Mouse (Mus musculus): ENCODE data around the gene Gm49322. TPM values are rescaled to one million over a fixed set of nuclear protein-coding genes. Genes with fewer than 3 reads are reported as not detected.
A peak's percentile ranks its signal among the peaks of the same experiment; 100 is the strongest.

Gene Gm49322
- polyA plus RNA-seq, 1 experiment from 2014 or later = 1.5 TPM

DNA sequence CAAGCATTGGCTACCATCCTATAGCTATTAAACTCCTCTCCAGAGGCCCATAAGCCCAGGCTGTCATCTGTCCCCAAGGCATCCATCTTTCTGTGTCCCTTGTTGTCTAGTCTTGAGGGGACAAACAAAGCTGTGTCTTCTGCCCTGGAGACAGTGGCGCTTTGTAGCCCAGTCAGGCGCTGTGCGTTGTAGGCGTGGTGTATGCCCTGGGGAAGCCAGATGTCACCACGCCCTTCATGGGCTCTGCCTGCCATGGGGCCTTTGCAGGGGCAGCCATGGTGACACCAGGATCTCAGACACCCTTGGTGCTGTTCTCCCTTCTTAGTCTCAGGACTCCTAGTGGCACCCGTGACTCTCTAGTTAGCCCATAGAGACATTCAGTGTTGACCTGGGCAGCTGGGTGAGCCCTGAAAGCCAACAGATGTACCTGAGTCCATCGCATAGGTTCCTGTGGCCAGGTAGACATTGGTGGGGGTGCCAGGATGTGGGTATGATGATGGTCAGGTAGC, 1.8 kb upstream of the Gm49322 start:
- Histone ChIP-seq H3K36me3 (replicated peaks) (peaks cover 34% of the 10 kb centered on the region), H3K27ac (replicated peaks) (peak overlapping the region; percentile 94), H3K27me3 (no peaks in the 10 kb centered on the region), H3K4me2 (peak overlapping the region; percentile 85), H3K4me1 (replicated peaks) (peaks cover 79% of the 10 kb centered on the region), H3K9me3 (replicated peaks) (no peaks in the 10 kb centered on the region), H3K9ac (peak overlapping the region; percentile 68), H3K4me3 (replicated peaks) (peak overlapping the region; percentile 73)
- peak; percentile 73 for ATAC-seq (ENCODE audit: insufficient read depth)
- WGBS (ENCODE audit: insufficient replicate concordance) = 26% methylated on average over 7 of the region's 7 CpGs

DNA sequence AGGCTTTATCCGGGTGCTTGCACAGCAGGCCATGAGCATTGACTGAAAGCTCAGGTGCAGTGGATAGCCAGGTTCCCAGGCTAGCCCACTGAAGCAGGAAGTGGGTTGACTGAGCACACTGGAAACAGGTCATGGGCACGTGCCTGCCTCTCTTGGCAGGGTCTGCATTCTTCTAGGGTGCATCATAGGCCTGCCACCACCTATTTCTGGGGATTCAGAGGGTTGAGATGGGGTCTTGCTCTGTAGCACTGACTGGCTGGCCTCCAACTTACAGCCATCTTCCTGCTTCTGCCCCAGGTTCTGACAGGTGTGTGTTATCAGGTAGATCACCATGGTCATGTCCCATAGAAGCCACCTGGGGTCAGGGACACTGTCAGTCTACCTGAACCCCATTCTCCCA, 833 bp upstream of the Gm49322 start:
- Histone ChIP-seq H3K4me1 (replicated peaks) (peaks cover 76% of the 10 kb centered on the region), H3K4me3 (replicated peaks) (peak overlapping the region; percentile 73; the same call in 1 of the 2 replicates), H3K4me2 (peak overlapping the region; percentile 85), H3K27ac (replicated peaks) (peak overlapping the region; percentile 94), H3K9me3 (replicated peaks) (no peaks in the 10 kb centered on the region), H3K27me3 (no peaks in the 10 kb centered on the region), H3K36me3 (replicated peaks) (peaks cover 43% of the 10 kb centered on the region), H3K9ac (peak overlapping the region; percentile 18)
- 73% methylated on average over 2 of the region's 2 CpGs for WGBS (ENCODE audit: insufficient replicate concordance)
- no peak for ATAC-seq (ENCODE audit: insufficient read depth)

DNA sequence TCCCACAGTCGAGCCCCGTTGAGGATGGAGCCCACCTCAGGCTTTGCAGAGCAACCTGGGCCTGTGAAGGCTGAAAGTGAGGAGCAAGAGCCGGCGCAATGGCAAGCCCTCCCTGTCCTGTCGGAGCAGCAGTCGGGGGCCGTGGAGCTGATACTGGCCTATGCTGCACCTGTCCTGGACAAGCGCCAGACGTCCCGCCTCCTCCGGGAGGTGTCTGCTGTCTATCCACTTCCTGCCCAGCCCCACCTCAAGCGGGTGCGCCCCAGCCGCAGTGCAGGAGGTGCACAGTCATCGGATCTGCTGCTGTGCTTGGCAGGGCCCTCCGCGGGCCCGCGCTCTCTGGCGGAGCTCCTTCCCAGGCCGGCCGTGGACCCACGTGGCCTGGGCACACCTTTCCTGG, 485 bp downstream of the Gm49322 start:
- WGBS (ENCODE audit: insufficient replicate concordance) = 81% methylated on average over 23 of the region's 23 CpGs
- Histone ChIP-seq H3K9me3 (replicated peaks) (no peaks in the 10 kb centered on the region), H3K4me1 (replicated peaks) (peaks cover 82% of the 10 kb centered on the region), H3K27ac (replicated peaks) (no peak overlapping the region), H3K27me3 (no peaks in the 10 kb centered on the region), H3K36me3 (replicated peaks) (peaks cover 55% of the 10 kb centered on the region), H3K4me3 (replicated peaks) (no peak overlapping the region), H3K9ac (no peak overlapping the region), H3K4me2 (no peak overlapping the region)
- no peak for ATAC-seq (ENCODE audit: insufficient read depth)

DNA sequence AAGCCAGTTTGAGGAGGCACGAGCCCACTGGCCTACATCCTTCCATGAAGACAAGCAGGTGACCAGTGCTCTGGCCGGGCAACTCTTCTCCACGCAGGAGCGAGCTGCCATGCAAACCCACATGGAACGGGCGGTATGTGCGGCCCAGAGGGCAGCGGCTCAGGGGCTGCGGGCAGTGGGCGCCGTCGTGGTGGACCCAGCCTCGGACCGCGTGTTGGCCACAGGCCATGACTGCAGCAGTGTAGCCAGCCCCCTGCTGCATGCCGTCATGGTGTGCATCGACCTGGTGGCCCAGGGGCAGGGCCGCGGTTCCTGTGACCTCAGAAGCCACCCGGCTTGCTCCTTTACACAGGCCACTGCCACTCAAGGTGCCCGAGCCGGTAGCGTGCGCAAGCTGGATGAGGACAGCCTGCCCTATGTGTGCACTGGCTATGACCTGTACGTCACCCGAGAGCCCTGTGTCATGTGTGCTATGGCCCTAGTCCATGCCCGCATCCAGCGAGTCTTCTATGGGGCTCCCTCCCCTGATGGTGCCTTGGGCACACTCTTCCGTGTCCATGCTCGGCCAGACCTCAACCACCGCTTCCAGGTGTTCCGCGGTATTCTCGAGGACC, 1.0 kb downstream of the Gm49322 start:
- H3K4me2 ChIP-seq = no peak overlapping the region
- H3K9me3 ChIP-seq (replicated peaks) = no peaks in the 10 kb centered on the region
- peaks cover 57% of the 10 kb centered on the region for H3K36me3 ChIP-seq (replicated peaks)
- no peak overlapping the region for H3K9ac ChIP-seq
- H3K4me3 ChIP-seq (replicated peaks) = no peak overlapping the region
- ATAC-seq (ENCODE audit: insufficient read depth) = no peak
- WGBS (ENCODE audit: insufficient replicate concordance) = 91% methylated on average over 34 of the region's 34 CpGs
- H3K4me1 ChIP-seq (replicated peaks) = peaks cover 79% of the 10 kb centered on the region
- H3K27me3 ChIP-seq = no peaks in the 10 kb centered on the region
- H3K27ac ChIP-seq (replicated peaks) = no peak overlapping the region

DNA sequence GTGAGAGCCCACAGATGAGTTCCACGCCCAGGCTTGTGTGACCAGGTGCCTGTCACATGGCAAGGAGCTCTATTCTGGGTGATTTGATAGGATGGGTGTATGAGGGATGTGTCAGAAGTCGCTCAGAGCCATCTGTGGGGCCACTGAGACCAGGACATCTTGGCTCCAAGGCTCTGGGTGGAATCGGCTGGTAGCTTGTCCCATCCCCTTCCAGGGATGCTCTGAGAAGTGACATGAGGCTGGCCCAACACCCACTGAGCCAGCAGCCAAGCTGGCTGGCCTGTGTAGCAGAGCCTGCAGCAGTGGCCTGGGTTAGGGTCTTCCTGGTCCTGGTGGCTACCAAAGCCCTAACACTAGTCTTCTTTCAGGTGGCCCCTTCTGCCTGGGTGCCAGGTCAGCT, 2.6 kb downstream of the Gm49322 start:
- no peak for ATAC-seq (ENCODE audit: insufficient read depth)
- H3K4me1 ChIP-seq (replicated peaks) = peaks cover 68% of the 10 kb centered on the region
- no peaks in the 10 kb centered on the region for H3K9me3 ChIP-seq (replicated peaks)
- no peak overlapping the region for H3K9ac ChIP-seq
- no peaks in the 10 kb centered on the region for H3K27me3 ChIP-seq
- no peak overlapping the region for H3K4me3 ChIP-seq (replicated peaks)
- H3K27ac ChIP-seq (replicated peaks) = no peak overlapping the region
- H3K36me3 ChIP-seq (replicated peaks) = peaks cover 72% of the 10 kb centered on the region
- 70% methylated on average over 3 of the region's 3 CpGs for WGBS (ENCODE audit: insufficient replicate concordance)
- H3K4me2 ChIP-seq = no peak overlapping the region

DNA sequence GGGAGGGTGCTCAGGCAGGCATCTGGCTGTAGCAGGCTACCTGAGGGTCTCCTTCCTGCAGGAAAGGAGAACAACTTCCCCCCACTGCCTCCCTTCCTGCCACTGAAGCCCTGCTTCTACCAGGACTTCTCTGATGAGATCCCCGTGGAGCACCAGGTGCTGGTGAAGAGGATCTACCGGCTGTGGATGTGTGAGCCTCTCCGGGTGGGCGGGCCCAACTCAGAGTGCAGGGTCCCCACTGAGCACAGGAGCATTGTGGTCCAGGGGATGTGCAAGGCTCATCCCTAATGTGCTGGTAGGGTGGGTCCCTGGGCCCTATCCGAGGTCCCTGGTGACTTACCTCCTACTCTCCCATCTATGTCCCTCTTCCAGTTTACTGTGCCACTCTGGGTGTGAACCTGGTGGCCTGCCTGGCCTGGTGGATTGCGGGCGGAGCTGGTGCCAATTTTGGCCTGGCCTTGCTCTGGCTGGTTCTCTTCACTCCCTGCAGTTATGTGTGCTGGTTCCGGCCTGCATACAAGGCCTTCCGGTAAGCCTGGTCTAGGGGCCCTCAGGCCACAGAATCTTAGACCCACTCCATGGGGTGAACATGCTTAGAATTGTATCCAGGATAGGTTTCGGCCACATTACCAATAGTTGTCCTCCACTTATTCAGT, 3.6 kb downstream of the Gm49322 start:
- ATAC-seq (ENCODE audit: insufficient read depth) = no peak
- Histone ChIP-seq H3K4me1 (replicated peaks) (peaks cover 59% of the 10 kb centered on the region), H3K4me2 (no peak overlapping the region), H3K36me3 (replicated peaks) (peaks cover 81% of the 10 kb centered on the region), H3K4me3 (replicated peaks) (no peak overlapping the region), H3K9me3 (replicated peaks) (no peaks in the 10 kb centered on the region), H3K9ac (no peak overlapping the region), H3K27ac (replicated peaks) (no peak overlapping the region; the same call in 1 of the 2 replicates), H3K27me3 (no peaks in the 10 kb centered on the region)
- 81% methylated on average over 10 of the region's 10 CpGs for WGBS (ENCODE audit: insufficient replicate concordance)

DNA sequence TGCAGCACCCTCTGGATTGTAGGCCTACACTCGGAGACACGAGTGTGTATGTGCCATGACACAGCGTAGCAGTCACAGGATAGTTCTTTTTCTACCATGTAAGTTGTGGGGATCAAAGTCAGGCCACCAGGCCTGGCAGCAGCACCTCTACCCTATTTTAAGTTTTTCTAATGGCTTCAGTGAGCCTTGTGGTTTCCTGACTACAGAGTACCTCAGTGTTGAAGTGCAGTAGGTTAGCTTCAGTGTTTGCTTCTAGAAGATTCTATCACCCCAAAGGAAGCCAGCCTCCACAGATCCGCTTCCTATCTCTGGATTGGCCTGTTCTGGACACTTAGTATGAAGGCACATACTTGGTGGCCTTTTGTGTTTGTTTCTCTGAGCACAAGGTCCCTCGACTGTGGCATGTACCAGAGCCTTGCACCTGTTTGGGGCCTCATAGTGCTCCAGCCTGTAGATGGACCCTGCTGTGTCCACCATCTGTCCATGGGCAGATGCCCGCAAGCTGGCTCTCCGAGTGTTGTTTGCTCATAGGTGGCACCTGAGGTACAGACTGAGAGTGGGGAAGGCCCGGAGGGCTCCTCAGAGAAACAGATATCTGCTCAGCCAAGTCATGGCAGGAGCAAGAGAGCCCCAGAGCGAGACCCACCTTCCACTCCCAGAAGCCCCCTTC, 4.4 kb downstream of the Gm49322 start:
- no peak for ATAC-seq (ENCODE audit: insufficient read depth)
- 76% methylated on average over 9 of the region's 9 CpGs for WGBS (ENCODE audit: insufficient replicate concordance)
- Histone ChIP-seq H3K9ac (no peak overlapping the region), H3K27me3 (no peaks in the 10 kb centered on the region), H3K4me1 (replicated peaks) (peaks cover 50% of the 10 kb centered on the region), H3K27ac (replicated peaks) (peak overlapping the region; percentile 45; the same call in 1 of the 2 replicates), H3K9me3 (replicated peaks) (no peaks in the 10 kb centered on the region), H3K4me3 (replicated peaks) (no peak overlapping the region), H3K36me3 (replicated peaks) (peaks cover 89% of the 10 kb centered on the region), H3K4me2 (no peak overlapping the region)

DNA sequence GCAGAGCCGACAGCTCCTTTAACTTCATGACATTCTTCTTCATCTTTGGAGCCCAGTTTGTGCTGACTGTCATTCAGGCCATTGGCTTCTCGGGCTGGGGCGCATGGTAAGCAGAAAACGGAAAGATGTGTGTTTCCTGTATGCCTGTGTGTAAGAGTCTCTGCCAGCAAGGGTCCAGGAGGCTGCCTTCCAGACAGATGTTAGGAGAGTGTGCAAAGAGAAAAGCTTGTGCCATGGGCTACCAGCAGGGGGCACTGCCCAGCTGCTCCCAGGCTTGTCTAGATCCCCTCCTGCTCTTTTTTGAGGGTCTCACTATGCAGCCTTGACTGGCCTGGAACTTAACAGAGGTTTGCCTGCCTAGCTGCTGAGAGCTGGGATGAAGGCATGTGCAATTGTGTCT, 5.2 kb downstream of the Gm49322 start:
- WGBS (ENCODE audit: insufficient replicate concordance) = 40% methylated on average over 4 of the region's 4 CpGs
- ATAC-seq (ENCODE audit: insufficient read depth) = peak; percentile 35; the same call in 1 of the 2 replicates
- peak overlapping the region; percentile 45; the same call in 1 of the 2 replicates for H3K27ac ChIP-seq (replicated peaks)
- no peak overlapping the region for H3K9ac ChIP-seq
- peaks cover 47% of the 10 kb centered on the region for H3K4me1 ChIP-seq (replicated peaks)
- no peak overlapping the region for H3K4me2 ChIP-seq
- H3K27me3 ChIP-seq = no peaks in the 10 kb centered on the region
- H3K9me3 ChIP-seq (replicated peaks) = no peaks in the 10 kb centered on the region
- H3K36me3 ChIP-seq (replicated peaks) = peaks cover 94% of the 10 kb centered on the region
- H3K4me3 ChIP-seq (replicated peaks) = no peak overlapping the region

GRCm38 (mm10) chr10:80611905-80612304, 6.1 kb downstream of the Gm49322 start:
- no peak overlapping the region for H3K4me3 ChIP-seq (replicated peaks)
- no peak overlapping the region for H3K9ac ChIP-seq
- H3K27ac ChIP-seq (replicated peaks) = no peak overlapping the region
- H3K4me1 ChIP-seq (replicated peaks) = peaks cover 39% of the 10 kb centered on the region
- no peaks in the 10 kb centered on the region for H3K9me3 ChIP-seq (replicated peaks)
- WGBS (ENCODE audit: insufficient replicate concordance) = 82% methylated on average over 3 of the region's 3 CpGs
- no peak overlapping the region for H3K4me2 ChIP-seq
- H3K36me3 ChIP-seq (replicated peaks) = peaks cover 85% of the 10 kb centered on the region
- no peaks in the 10 kb centered on the region for H3K27me3 ChIP-seq
- ATAC-seq (ENCODE audit: insufficient read depth) = no peak

DNA sequence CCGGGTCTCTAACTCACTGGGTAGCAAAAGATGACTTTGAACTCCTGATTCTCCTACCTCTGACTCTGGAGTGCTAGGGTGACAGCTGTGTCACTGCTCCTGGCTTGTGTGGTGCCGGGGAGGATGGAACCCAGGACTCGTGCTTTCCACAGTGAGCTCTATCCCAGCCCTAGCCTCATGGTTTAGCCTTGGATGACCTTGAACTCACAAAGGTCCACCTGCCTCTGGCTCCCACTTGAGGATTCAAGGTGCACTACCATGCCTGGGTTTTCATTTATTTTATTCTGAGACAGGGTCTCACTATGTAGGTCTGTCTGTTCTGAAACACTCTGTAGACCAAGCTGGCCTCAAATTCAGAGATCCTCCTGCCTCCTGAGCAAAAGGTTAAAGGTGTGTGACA, 8.0 kb downstream of the Gm49322 start:
- 67% methylated on average over 3 of the region's 3 CpGs for WGBS (ENCODE audit: insufficient replicate concordance)
- H3K4me2 ChIP-seq = no peak overlapping the region
- H3K9me3 ChIP-seq (replicated peaks) = no peaks in the 10 kb centered on the region
- H3K4me3 ChIP-seq (replicated peaks) = no peak overlapping the region
- ATAC-seq (ENCODE audit: insufficient read depth) = no peak
- no peak overlapping the region for H3K27ac ChIP-seq (replicated peaks)
- H3K4me1 ChIP-seq (replicated peaks) = peaks cover 28% of the 10 kb centered on the region
- peaks cover 66% of the 10 kb centered on the region for H3K36me3 ChIP-seq (replicated peaks)
- H3K9ac ChIP-seq = no peak overlapping the region
- H3K27me3 ChIP-seq = no peaks in the 10 kb centered on the region

- ATAC-seq (ENCODE audit: insufficient read depth) = no peak
- 78% methylated on average over 6 of the region's 6 CpGs for WGBS (ENCODE audit: insufficient replicate concordance)
- H3K9ac ChIP-seq = no peak overlapping the region
Observed at GRCm38 (mm10) chr10:80614351-80614750, 8.5 kb downstream of the Gm49322 start.

More at GRCm38 (mm10) chr10:80614351-80614750, 8.5 kb downstream of the Gm49322 start:
- Histone ChIP-seq H3K4me1 (replicated peaks) (peaks cover 30% of the 10 kb centered on the region), H3K4me2 (no peak overlapping the region), H3K9me3 (replicated peaks) (no peaks in the 10 kb centered on the region), H3K4me3 (replicated peaks) (no peak overlapping the region), H3K27me3 (no peaks in the 10 kb centered on the region), H3K27ac (replicated peaks) (no peak overlapping the region), H3K36me3 (replicated peaks) (peaks cover 60% of the 10 kb centered on the region)
